Mouse (Mus musculus): ENCODE measurements around the gene Dram1. TPM values are rescaled to one million over a fixed set of nuclear protein-coding genes. Genes with fewer than 3 reads are reported as not detected.

Gene Dram1
- polyA plus RNA-seq, 1 experiment from 2014 or later, result 2.9 TPM

- H3K4me2 ChIP-seq (ENCODE audit: low read depth, low read length), result no peak overlapping the region
- TF ChIP-seq CTCF (IDR thresholded peaks at IDR 0.05; ENCODE audit: low read depth), result no peak
- TF ChIP-seq EP300 (IDR thresholded peaks at IDR 0.05; ENCODE audit: low read depth), result no peak
- no peak for ATAC-seq
- 74% methylated on average over 3 of the region's 3 CpGs for WGBS (ENCODE audit: insufficient replicate concordance)
- H3K4me1 ChIP-seq (ENCODE audit: insufficient read depth), result no peaks in the 10 kb centered on the region
- no peaks in the 10 kb centered on the region for H3K27me3 ChIP-seq (ENCODE audit: insufficient read depth, low read length)
- H3K4me3 ChIP-seq (ENCODE audit: low read depth, low read length), result no peak overlapping the region
- H3K9ac ChIP-seq (replicated peaks), result no peak overlapping the region
- H3K9me3 ChIP-seq (ENCODE audit: low read length), result no peaks in the 10 kb centered on the region
- no peak overlapping the region for H3K27ac ChIP-seq (ENCODE audit: low read depth)
- no peaks in the 10 kb centered on the region for H3K36me3 ChIP-seq (replicated peaks; ENCODE audit: insufficient read depth, low read length)
- DNase-seq, result no peak
Observed at GRCm38 (mm10) chr10:88281699-88282098, 97.2 kb downstream of the Dram1 start.

GRCm38 (mm10) chr10:88274045-88274444, 104.8 kb downstream of the Dram1 start:
- ATAC-seq, result no peak
- H3K27me3 ChIP-seq (ENCODE audit: insufficient read depth, low read length), result no peaks in the 10 kb centered on the region
- DNase-seq, result no peak
- 71% methylated on average over 5 of the region's 5 CpGs for WGBS (ENCODE audit: insufficient replicate concordance)
- H3K9ac ChIP-seq (replicated peaks), result no peak overlapping the region
- H3K4me1 ChIP-seq (ENCODE audit: insufficient read depth), result no peaks in the 10 kb centered on the region
- no peaks in the 10 kb centered on the region for H3K36me3 ChIP-seq (replicated peaks; ENCODE audit: insufficient read depth, low read length)
- H3K27ac ChIP-seq (ENCODE audit: low read depth), result no peak overlapping the region
- no peak for TF ChIP-seq EP300 (IDR thresholded peaks at IDR 0.05; ENCODE audit: low read depth)
- TF ChIP-seq CTCF (IDR thresholded peaks at IDR 0.05; ENCODE audit: low read depth), result no peak
- H3K4me2 ChIP-seq (ENCODE audit: low read depth, low read length), result no peak overlapping the region
- H3K4me3 ChIP-seq (ENCODE audit: low read depth, low read length), result no peak overlapping the region
- H3K9me3 ChIP-seq (ENCODE audit: low read length), result no peaks in the 10 kb centered on the region

Other genes starting within 250 kb of the Dram1 start
- 3.6 and 4.2 TPM in 2 replicates for gene Parpbp, start 232.1 kb downstream of the Dram1 start, polyA plus RNA-seq (2015; fragmentation: Nextera tagmentation; extraction: Ambion mirVana)
- 21.9 and 25.1 TPM in 2 replicates for gene Nup37, start 232.1 kb downstream of the Dram1 start, polyA plus RNA-seq (2015; fragmentation: Nextera tagmentation; extraction: Ambion mirVana)
- gene Washc3, start 178.0 kb downstream of the Dram1 start, polyA plus RNA-seq (2015; fragmentation: Nextera tagmentation; extraction: Ambion mirVana), result 40.1 and 42.1 TPM in 2 replicates
- gene Gnptab, start 52 bp upstream of the Dram1 start, polyA plus RNA-seq (2015; fragmentation: Nextera tagmentation; extraction: Ambion mirVana), result 1.5 and 1.8 TPM in 2 replicates
- 0.13 TPM in 1 of 2 replicates, not detected in the other for gene Sycp3, start 80.5 kb upstream of the Dram1 start, polyA plus RNA-seq (2015; fragmentation: Nextera tagmentation; extraction: Ambion mirVana)
- gene Chpt1, start 125.0 kb upstream of the Dram1 start, polyA plus RNA-seq (2015; fragmentation: Nextera tagmentation; extraction: Ambion mirVana), result 12.7 and 14.9 TPM in 2 replicates
- gene Mybpc1, start 226.1 kb upstream of the Dram1 start, polyA plus RNA-seq (2015; fragmentation: Nextera tagmentation; extraction: Ambion mirVana), result 0.67 and 10.6 TPM in 2 replicates

Data from liver, postnatal 0 days (tissue).